Mouse (Mus musculus) limb, embryonic 13.5 days (tissue): ENCODE data around the gene 1500011B03Rik. TPM values are rescaled to one million over a fixed set of nuclear protein-coding genes. Genes with fewer than 3 reads are reported as not detected.

Source experiments
- ATAC-seq: fragments of 200-750 bp; cut with Nextera tagmentation; 2 replicates; pipeline ENCODE4 v1.8.0; 2017; ENCODE audit warnings: low read depth, moderate number of reproducible peaks, moderate TSS enrichment; ENCODE audit not compliant: low FRiP score
- H3K27ac ChIP-seq: fragments of 300-500 bp; sonication (generic); 2 replicates; pipeline ENCODE4 v1.5.1; 2015; ENCODE audit warnings: inconsistent platforms, mild to moderate bottlenecking, moderate library complexity
- H3K27me3 ChIP-seq: fragments of 300-500 bp; sonication (generic); 2 replicates; pipeline ENCODE4 v1.6.1; 2015; ENCODE audit warnings: mild to moderate bottlenecking, inconsistent platforms
- H3K36me3 ChIP-seq: fragments of 300-500 bp; sonication (generic); 2 replicates; pipeline ENCODE4 v1.6.1; 2015; ENCODE audit warnings: inconsistent platforms, mild to moderate bottlenecking, moderate library complexity
- H3K4me1 ChIP-seq: fragments of 300-500 bp; sonication (generic); 2 replicates; pipeline ENCODE4 v1.6.1; 2015; ENCODE audit warnings: inconsistent platforms
- H3K4me2 ChIP-seq: fragments of 300-500 bp; sonication (generic); replicated peaks from 2 replicates; pipeline ENCODE4 v1.6.1; 2015; ENCODE audit warnings: inconsistent platforms, mild to moderate bottlenecking, moderate library complexity
- H3K4me3 ChIP-seq: fragments of 300-500 bp; sonication (generic); 2 replicates; pipeline ENCODE4 v1.5.1; 2015; ENCODE audit warnings: moderate library complexity, mild to moderate bottlenecking, inconsistent platforms
- H3K9ac ChIP-seq: fragments of 300-500 bp; sonication (generic); 2 replicates; pipeline ENCODE4 v1.6.1; 2015; ENCODE audit warnings: mild to moderate bottlenecking, inconsistent platforms
- H3K9me3 ChIP-seq: fragments of 300-500 bp; sonication (generic); 2 replicates; pipeline ENCODE4 v1.6.1; 2016; ENCODE audit warnings: inconsistent platforms
- WGBS: fragments of 180-500 bp; shearing (Covaris S2); methylation state at CpG from one replicate; pipeline ENCODE4 v1.1.7; 2015; 5-methylcytosine and 5-hydroxymethylcytosine counted together
- microRNA-seq: library from miRNA; unstranded; fragments of <30 nt; microRNA quantifications from one replicate; pipeline ENCODE4, GENCODE M21; 2016
- polyA plus RNA-seq: library from polyadenylated mRNA; unstranded; fragments of >200 nt; fragmentation: Nextera tagmentation; extraction: Ambion mirVana; gene quantifications from 2 replicates; pipeline ENCODE4 v1.2.1, GENCODE M21; 2015

1500011B03Rik gene
- polyA plus RNA-seq, 1 experiment from 2014 or later = 93.9 TPM

- 98% methylated on average over 5 of the region's 5 CpGs for WGBS
Observed at GRCm38 (mm10) chr5:114759536-114760090, 63.7 kb downstream of the 1500011B03Rik start.

More at GRCm38 (mm10) chr5:114759536-114760090, 63.7 kb downstream of the 1500011B03Rik start:
- Histone ChIP-seq H3K4me3 (no peak overlapping the region), H3K4me2 (no peak overlapping the region), H3K9ac (no peak overlapping the region), H3K36me3 (peaks cover 94% of the 10 kb centered on the region), H3K27ac (no peak overlapping the region), H3K27me3 (no peaks in the 10 kb centered on the region), H3K4me1 (no peaks in the 10 kb centered on the region), H3K9me3 (no peaks in the 10 kb centered on the region)
- no peak for ATAC-seq

Small RNA genes within 50 kb of the gene (microRNA-seq; reads per million reads assigned to microRNA genes)
- 7.1 reads per million, percentile 22 among the genes with 10 or more reads in this experiment for gene Mir6240

Other genes starting within 250 kb of the 1500011B03Rik start
- 8.4 and 11.8 TPM in 2 replicates for gene Trpv4, start 165.0 kb downstream of the 1500011B03Rik start, polyA plus RNA-seq
- 95.1 and 97.0 TPM in 2 replicates for gene Gltp, start 132.5 kb downstream of the 1500011B03Rik start, polyA plus RNA-seq
- 19.4 and 23.3 TPM in 2 replicates for gene Tchp, start 115.7 kb downstream of the 1500011B03Rik start, polyA plus RNA-seq
- gene Ankrd13a, start 48.8 kb downstream of the 1500011B03Rik start, polyA plus RNA-seq = 38.6 and 40.2 TPM in 2 replicates
- 46.9 and 52.5 TPM in 2 replicates for gene Git2, start 48.0 kb downstream of the 1500011B03Rik start, polyA plus RNA-seq
- gene 4930519G04Rik, start 30.2 kb upstream of the 1500011B03Rik start, polyA plus RNA-seq = not detected in 2 replicates
- 0.24 and 0.28 TPM in 2 replicates for gene Gm9936, start 35.2 kb upstream of the 1500011B03Rik start, polyA plus RNA-seq
- 1.3 and 2.3 TPM in 2 replicates for gene Oasl2, start 73.5 kb upstream of the 1500011B03Rik start, polyA plus RNA-seq
- 0.49 and 0.62 TPM in 2 replicates for gene Oasl1, start 99.8 kb upstream of the 1500011B03Rik start, polyA plus RNA-seq
- 73.3 and 73.9 TPM in 2 replicates for gene 2210016L21Rik, start 118.7 kb upstream of the 1500011B03Rik start, polyA plus RNA-seq
- 0.05 TPM in 1 of 2 replicates, not detected in the other for gene Hnf1a, start 147.6 kb upstream of the 1500011B03Rik start, polyA plus RNA-seq
- 16.2 and 17.3 TPM in 2 replicates for gene Sppl3, start 187.7 kb upstream of the 1500011B03Rik start, polyA plus RNA-seq